Mouse (Mus musculus): ENCODE results near the gene Flrt3. TPM values are rescaled to one million over a fixed set of nuclear protein-coding genes. Genes with fewer than 3 reads are reported as not detected.

Gene Flrt3
- total and polyA plus RNA-seq, 3 experiments: not detected

DNA sequence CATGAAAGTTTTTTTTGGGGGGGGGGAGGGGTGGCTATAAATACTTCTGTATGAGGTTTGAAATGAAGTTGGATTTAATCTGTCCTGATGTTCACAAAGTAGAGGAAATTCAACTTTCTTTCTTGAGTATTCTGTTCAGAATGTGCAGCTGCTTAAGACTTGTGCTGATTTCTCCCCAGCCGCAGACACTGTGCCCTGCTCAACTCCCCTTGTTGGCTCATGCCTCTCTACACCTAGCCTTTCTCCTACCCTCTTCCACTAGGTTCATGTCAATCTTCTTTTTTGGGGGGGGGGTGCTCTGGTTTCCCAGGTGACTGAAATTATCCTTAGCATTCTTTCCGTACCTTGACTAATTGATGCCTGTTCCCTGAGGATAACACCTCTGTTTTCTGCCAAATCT is 17.3 kb downstream of the Flrt3 start:
- H3K36me3 ChIP-seq (replicated peaks in 1 of 2; ENCODE audit: control insufficient read depth in 1 of 2, insufficient read depth in 1 of 2, low read length in 1 of 2): no peaks in the 10 kb centered on the region
- no peak overlapping the region for H3K27ac ChIP-seq (ENCODE audit: insufficient read depth, low read depth)
- TF ChIP-seq CHD1 (IDR thresholded peaks at IDR 0.05; ENCODE audit: low read depth, low read length) (no peak), USF1 (IDR thresholded peaks at IDR 0.05; ENCODE audit: low read depth, low read length) (no peak), SMC3 (IDR thresholded peaks at IDR 0.05; ENCODE audit: low read depth, low read length) (no peak), CHD2 (IDR thresholded peaks at IDR 0.05; ENCODE audit: low read length) (no peak), MEF2A (IDR thresholded peaks at IDR 0.05; ENCODE audit: borderline replicate concordance, low read depth, low read length) (no peak)
- in situ Hi-C loops (cut with MboI; ENCODE audit: low pct_ligation_motif_present, low pct_unique_long_range_greater_than_20kb, low sequenced_read_pairs): no loop called here
- peaks cover 22% of the 10 kb centered on the region for H3K9me3 ChIP-seq (replicated peaks; ENCODE audit: low read length)
- H3K9ac ChIP-seq (ENCODE audit: insufficient read depth, low read depth): no peak overlapping the region
- H3K4me2 ChIP-seq (ENCODE audit: insufficient read depth, low read depth, poor library complexity, severe bottlenecking): no peak overlapping the region
- no peaks in the 10 kb centered on the region for H3K79me2 ChIP-seq (replicated peaks; ENCODE audit: control insufficient read depth, extremely low read depth, insufficient read depth, poor library complexity, severe bottlenecking)
- no peaks in the 10 kb centered on the region for H3K4me1 ChIP-seq (ENCODE audit: control insufficient read depth in 1 of 2, insufficient read depth in 2 of 2)
- H3K4me3 ChIP-seq (replicated peaks in 1 of 3; ENCODE audit: low read depth in 2 of 3, low read length in 2 of 3, poor library complexity in 1 of 3): no peak overlapping the region
- H3K27me3 ChIP-seq (replicated peaks): no peaks in the 10 kb centered on the region
- dilution Hi-C loops (cut with MboI; ENCODE audit: extremely low pct_ligation_motif_present, extremely low pct_unique_long_range_greater_than_20kb, low sequenced_read_pairs): no loop called here
- no peak for DNase-seq (ENCODE audit: extremely low read depth)

- H3K9ac ChIP-seq (ENCODE audit: insufficient read depth, low read depth): no peak overlapping the region
- dilution Hi-C loops (cut with MboI; ENCODE audit: extremely low pct_ligation_motif_present, extremely low pct_unique_long_range_greater_than_20kb, low sequenced_read_pairs): no loop called here
- in situ Hi-C loops (cut with MboI; ENCODE audit: low pct_ligation_motif_present, low pct_unique_long_range_greater_than_20kb, low sequenced_read_pairs): no loop called here
- no peak overlapping the region for H3K4me3 ChIP-seq (replicated peaks in 1 of 3; ENCODE audit: low read depth in 2 of 3, low read length in 2 of 3, poor library complexity in 1 of 3)
- H3K79me2 ChIP-seq (replicated peaks; ENCODE audit: control insufficient read depth, extremely low read depth, insufficient read depth, poor library complexity, severe bottlenecking): no peaks in the 10 kb centered on the region
- no peak for DNase-seq (ENCODE audit: extremely low read depth)
- H3K4me1 ChIP-seq (ENCODE audit: control insufficient read depth in 1 of 2, insufficient read depth in 2 of 2): no peaks in the 10 kb centered on the region
- no peak overlapping the region for H3K4me2 ChIP-seq (ENCODE audit: insufficient read depth, low read depth, poor library complexity, severe bottlenecking)
- no peak overlapping the region for H3K27ac ChIP-seq (ENCODE audit: insufficient read depth, low read depth)
- TF ChIP-seq ETS1 (conservative IDR thresholded peaks at IDR 0.05; ENCODE audit: low read depth, low read length): no peak
- no peak for TF ChIP-seq TCF12 (IDR thresholded peaks at IDR 0.05; ENCODE audit: low read depth, low read length)
- TF ChIP-seq MAZ (IDR thresholded peaks at IDR 0.05; ENCODE audit: low read depth, low read length): no peak
- no peak for TF ChIP-seq MEF2A (IDR thresholded peaks at IDR 0.05; ENCODE audit: borderline replicate concordance, low read depth, low read length)
- TF ChIP-seq POLR2AphosphoS2 (IDR thresholded peaks at IDR 0.05; ENCODE audit: low read depth, low read length): no peak
- no peak for TF ChIP-seq CHD2 (IDR thresholded peaks at IDR 0.05; ENCODE audit: low read length)
- TF ChIP-seq POLR2A (IDR thresholded peaks at IDR 0.05; ENCODE audit: low read depth, low read length): no peak
- no peak for TF ChIP-seq RCOR1 (conservative IDR thresholded peaks at IDR 0.05; ENCODE audit: low read depth, low read length)
- TF ChIP-seq EP300 (IDR thresholded peaks at IDR 0.05; ENCODE audit: low read length): no peak
- no peak for TF ChIP-seq CHD1 (IDR thresholded peaks at IDR 0.05; ENCODE audit: low read depth, low read length)
- no peak for TF ChIP-seq IRF4 (IDR thresholded peaks at IDR 0.05; ENCODE audit: low read depth, low read length)
- TF ChIP-seq ELF1 (IDR thresholded peaks at IDR 0.05; ENCODE audit: low read depth, low read length): no peak
- no peak for TF ChIP-seq PAX5 (IDR thresholded peaks at IDR 0.05; ENCODE audit: low read length)
- no peak for TF ChIP-seq SIN3A (IDR thresholded peaks at IDR 0.05; ENCODE audit: low read length)
- no peak for TF ChIP-seq KAT2A (IDR thresholded peaks at IDR 0.05; ENCODE audit: insufficient replicate concordance, low read length)
- TF ChIP-seq JUN (IDR thresholded peaks at IDR 0.05; ENCODE audit: insufficient read depth, low read depth, low read length): no peak
- no peak for TF ChIP-seq MXI1 (IDR thresholded peaks at IDR 0.05; ENCODE audit: low read depth, low read length)
- TF ChIP-seq ZNF384 (IDR thresholded peaks at IDR 0.05; ENCODE audit: low read depth, low read length): no peak
- H3K27me3 ChIP-seq (replicated peaks): no peaks in the 10 kb centered on the region
- H3K9me3 ChIP-seq (replicated peaks; ENCODE audit: low read length): peaks cover 23% of the 10 kb centered on the region
- no peaks in the 10 kb centered on the region for H3K36me3 ChIP-seq (replicated peaks in 1 of 2; ENCODE audit: control insufficient read depth in 1 of 2, insufficient read depth in 1 of 2, low read length in 1 of 2)
Observed at GRCm38 (mm10) chr2:140653481-140653880, 17.8 kb downstream of the Flrt3 start.

Data from CH12.LX (cell line).